Mouse (Mus musculus) embryonic fibroblast, embryonic 13.5 days (primary cell): ENCODE measurements around the gene Rab31.

ENCODE experiments used
- CTCF ChIP-seq: IDR thresholded peaks from 2 replicates; pipeline ENCODE4 v1.5.1; 2011; ENCODE audit warnings: mild to moderate bottlenecking, control low read depth, low read length, moderate library complexity, borderline replicate concordance; ENCODE audit not compliant: insufficient read depth
- POLR2A ChIP-seq: IDR thresholded peaks from 2 replicates; pipeline ENCODE4 v1.6.1; 2011; ENCODE audit warnings: low read depth, mild to moderate bottlenecking, control low read depth, low read length, moderate library complexity

DNA sequence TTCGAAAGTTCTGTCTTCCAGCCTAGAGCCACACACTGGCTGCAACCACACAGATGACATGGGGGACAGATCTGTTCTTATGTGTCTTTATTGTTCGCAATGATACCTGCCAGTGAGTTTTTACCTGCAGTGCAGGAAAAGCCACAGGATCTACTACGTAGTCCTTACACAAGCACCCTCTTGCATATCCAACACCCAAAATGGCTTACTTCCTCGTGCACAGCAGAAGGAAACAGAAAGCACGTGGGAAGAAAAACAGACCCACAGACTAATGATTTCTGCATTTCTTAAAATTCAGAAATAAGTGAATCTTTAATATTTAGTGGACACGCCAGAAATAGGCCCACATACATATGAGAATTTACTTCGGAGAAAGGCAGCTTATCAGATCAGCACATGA, 22.7 kb downstream of the Rab31 start:
- TF ChIP-seq CTCF, result no peak
- no peak for TF ChIP-seq POLR2A
